Mouse (Mus musculus): ENCODE measurements around the gene Unc5cl.

The Unc5cl gene

DNA sequence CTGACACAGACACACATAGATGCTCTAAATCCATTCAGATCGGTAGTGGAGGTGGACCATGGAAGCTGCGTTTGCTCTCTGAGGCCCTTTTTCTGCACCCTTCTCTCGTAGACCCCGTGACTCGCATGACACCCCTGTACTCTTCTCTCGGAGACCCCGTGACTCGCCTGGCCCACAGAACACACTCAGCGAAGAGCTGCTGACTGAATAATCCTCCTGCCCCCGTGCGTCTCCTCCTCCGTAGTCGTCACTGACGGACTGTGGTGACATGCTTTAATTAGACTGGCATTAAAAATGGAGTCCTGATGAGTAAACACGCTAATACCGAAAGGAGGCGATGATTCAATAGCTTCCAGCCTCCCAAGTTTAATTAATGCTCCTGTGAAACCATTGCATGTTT, 84.6 kb downstream of the Unc5cl start:
- peak in 1 of 2 experiments; percentile 30 for DNase-seq (ENCODE audit: low spot score in 2 of 2)

DNA sequence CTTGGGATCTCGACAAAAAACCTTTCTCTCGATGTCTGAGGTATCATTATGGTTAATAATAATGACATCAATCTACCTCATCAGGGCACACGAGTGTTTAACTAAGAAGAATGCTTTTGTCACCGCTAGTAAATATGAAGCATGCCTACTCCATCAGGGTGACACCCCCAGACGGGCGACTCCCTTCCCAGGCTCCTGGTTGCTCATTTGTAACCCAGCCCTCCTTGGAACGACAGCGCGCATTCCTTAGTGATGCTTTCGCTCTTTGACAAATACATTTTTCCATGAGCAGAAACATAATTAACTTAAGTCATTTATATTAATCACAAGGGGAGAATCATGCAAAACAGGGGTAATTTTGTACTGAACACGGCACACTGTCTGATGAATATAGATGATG, 88.0 kb downstream of the Unc5cl start:
- DNase-seq (ENCODE audit: low spot score in 2 of 2), result peak in 1 of 2 experiments; percentile 8

- DNase-seq (ENCODE audit: low spot score in 2 of 2), result peak; percentile 71 to 85
Observed at GRCm38 (mm10) chr17:48543301-48543765, 88.6 kb downstream of the Unc5cl start.

DNA sequence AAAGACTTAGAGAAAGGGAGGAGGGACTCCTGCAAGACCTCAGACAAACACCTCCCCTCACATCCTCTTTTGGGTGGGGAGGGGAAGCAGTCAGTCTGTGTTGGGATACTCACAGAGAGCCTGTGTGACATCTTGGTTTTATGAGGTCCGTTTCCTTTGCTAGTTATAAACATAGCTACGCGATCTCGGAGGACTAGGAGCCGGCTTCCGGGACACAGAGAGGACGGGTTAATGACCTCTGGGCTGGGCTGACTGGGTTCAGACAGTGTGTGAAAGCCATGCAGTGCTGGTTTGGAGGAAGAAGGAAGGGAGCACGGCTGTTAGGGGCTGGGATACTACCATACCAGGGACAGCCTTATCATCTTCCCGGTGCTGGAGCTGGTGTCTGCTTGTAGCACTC, 90.0 kb downstream of the Unc5cl start:
- no peak for DNase-seq (ENCODE audit: low spot score in 2 of 2)

DNA sequence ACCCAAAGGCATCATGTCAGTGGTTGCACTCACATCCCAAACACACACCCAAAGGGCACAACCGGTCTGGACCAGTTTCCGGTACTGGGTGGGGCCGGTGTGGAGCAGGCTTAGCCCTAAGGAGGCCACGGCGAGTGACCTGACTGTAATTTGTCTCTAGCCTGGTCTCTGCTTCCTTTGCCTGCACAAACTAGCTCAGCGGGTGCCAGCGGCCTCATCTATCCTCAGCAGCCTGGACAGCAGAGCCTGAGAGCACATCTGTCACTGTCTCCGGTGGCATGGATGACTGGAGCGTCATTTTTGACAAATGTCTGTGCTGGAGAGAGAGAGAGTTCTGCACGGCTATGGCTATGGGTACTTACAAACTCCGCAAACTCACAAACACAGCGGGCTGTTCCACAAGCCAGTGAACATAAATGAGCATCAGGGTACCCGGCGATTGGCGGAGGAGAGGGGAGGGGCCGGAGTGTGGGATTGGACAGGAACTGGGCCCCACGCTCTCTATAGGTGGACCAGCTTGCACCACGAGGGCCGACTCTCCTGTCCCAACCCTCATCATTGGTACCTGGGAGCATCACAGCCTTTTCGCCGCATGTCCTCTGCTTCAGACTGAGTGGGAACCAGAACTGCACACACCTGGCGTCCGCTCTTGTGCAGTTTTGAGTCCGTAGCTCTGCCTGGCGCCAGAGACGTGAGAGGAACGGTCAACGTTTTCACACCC, 90.7 kb downstream of the Unc5cl start:
- peak; percentile 37 to 67 for DNase-seq (ENCODE audit: low spot score in 2 of 2)

DNA sequence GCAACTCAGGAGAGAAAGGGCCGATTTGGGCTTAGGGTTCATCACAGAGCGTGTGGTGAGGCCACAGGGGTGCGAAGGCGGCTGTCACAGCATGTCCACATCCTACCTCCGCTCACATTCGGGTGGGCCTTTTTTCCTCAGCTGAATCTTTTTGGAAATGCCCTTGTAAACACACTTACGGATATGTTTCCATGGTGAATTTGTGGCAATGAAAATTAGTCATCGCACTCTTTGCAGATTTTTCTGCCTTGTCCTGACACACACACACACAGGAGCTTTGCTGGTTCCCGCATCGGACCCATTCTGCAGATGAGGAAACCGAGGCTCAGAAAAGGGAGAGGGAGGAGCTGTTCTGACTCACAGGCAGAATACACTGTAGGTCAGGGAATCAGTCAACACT, 91.3 kb downstream of the Unc5cl start:
- DNase-seq (ENCODE audit: low spot score in 2 of 2), result no peak

- no peak for DNase-seq (ENCODE audit: low spot score in 2 of 2)
Observed at GRCm38 (mm10) chr17:48547668-48548067, 93.0 kb downstream of the Unc5cl start.

DNA sequence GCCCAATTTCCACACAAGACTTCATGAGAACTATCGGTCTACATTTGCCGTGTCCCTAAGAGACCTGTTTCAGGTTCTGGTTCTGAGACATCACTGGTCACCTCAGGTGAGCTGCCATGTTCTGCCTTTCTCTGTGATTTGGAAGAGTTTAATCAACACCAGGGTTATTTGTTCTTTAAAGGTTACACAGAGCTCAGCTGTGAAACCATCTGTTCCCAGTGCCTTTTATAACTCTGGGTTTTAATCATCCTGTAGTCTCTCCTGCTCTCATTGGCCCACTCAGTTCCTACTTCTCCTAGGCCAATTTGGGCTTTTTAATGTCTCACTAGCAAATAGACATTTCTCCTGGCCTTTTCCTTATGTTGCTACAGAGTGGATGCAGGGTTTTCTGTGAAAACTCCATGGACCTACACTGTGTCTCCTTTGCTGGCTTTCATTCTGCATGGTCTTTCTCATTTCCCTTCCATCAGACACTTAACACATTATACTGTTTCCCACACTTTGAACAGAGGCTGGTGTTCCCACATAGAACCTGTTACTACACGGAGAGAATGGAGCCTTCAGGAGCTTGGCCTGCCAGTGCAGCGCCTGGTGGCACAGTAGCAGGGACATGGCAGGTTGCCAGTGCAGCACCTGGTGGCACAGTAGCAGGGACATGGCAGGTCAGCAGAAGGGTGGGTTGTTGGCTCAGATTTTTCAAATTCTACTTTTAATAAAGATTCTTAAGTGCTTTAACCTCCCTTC, 97.3 kb downstream of the Unc5cl start:
- DNase-seq (ENCODE audit: low spot score in 2 of 2), result peak in 1 of 2 experiments; percentile 38

- DNase-seq (ENCODE audit: low spot score in 2 of 2), result no peak
Observed at GRCm38 (mm10) chr17:48552532-48552915, 97.8 kb downstream of the Unc5cl start.

- DNase-seq (ENCODE audit: low spot score in 2 of 2), result no peak
Observed at GRCm38 (mm10) chr17:48556223-48556962, 101.7 kb downstream of the Unc5cl start.

- DNase-seq (ENCODE audit: low spot score in 2 of 2), result no peak
Observed at GRCm38 (mm10) chr17:48557823-48558715, 103.4 kb downstream of the Unc5cl start.

GRCm38 (mm10) chr17:48564931-48565330, 110.2 kb downstream of the Unc5cl start:
- peak; percentile 28 to 51 for DNase-seq (ENCODE audit: low spot score in 2 of 2)

DNA sequence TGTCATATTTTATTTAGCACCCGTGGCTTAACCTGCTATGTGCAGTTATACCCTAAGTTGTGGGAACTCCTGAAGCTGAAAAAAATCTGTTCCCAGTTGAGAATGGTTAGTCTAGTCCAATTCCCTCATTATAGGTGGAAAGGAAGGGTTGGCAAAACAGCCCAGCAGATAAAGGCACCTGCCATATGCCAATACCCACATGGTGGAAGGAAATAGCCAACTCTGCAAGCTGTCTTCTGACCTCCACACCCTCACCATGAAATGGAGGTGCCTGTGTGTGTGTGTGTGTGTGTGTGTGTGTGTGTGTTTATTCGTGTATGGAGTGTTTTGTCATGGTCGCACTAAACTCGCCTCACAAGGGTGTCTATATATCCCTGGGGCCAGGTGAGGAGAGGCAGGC, 115.0 kb downstream of the Unc5cl start:
- no peak for DNase-seq (ENCODE audit: low spot score in 2 of 2)

- no peak for DNase-seq (ENCODE audit: low spot score in 2 of 2)
Observed at GRCm38 (mm10) chr17:48581153-48581552, 126.5 kb downstream of the Unc5cl start.

- DNase-seq (ENCODE audit: low spot score in 2 of 2), result no peak
Observed at GRCm38 (mm10) chr17:48582486-48582990, 127.8 kb downstream of the Unc5cl start.

GRCm38 (mm10) chr17:48583401-48583800, 128.7 kb downstream of the Unc5cl start:
- DNase-seq (ENCODE audit: low spot score in 2 of 2), result no peak

DNA sequence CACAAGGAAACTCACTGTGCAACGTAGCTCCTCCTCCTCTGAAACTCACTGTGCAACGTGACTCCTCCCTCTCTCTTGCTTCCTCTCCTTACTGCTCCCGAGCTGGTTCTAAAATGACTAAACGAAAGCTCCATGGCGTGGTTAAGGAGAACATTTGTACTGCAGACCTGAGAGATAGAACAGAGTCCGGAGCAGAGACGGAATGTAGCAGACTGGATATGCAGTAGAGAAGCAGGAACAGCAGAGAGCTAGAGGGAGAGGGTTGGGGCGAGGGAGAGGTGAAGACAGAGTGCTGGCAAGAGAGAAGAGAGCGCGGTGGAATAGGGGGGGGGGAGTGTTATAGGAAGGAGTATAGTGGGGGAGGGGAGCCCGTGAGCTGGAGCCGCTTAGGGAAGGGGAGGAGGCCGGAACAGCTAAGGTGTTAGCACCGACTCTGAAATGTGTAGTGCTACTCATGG, 131.2 kb downstream of the Unc5cl start:
- peak in 1 of 2 experiments; percentile 8 for DNase-seq (ENCODE audit: low spot score in 2 of 2)

DNA sequence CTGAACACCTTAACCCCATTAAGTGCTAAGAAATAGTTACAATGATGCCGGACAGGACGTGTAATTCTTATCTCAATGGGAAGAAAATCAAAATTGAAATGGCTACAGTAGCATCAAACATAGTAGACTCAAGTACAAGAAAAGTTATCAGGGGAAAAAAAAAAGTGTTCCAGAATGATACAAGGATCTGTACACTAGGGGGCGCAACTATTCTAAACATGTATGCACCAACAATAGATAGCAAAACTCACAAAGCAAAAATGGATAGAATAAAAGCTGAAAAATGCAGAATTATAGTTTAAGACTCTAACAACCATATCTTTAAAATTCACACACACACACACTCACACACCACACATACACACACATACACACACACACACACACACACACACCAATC, 134.0 kb downstream of the Unc5cl start:
- DNase-seq (ENCODE audit: low spot score in 2 of 2), result no peak
